Mouse (Mus musculus) spleen, adult 12 weeks (tissue): ENCODE measurements around the gene Sdk1.

Experiments used
- DNase-seq: peaks from one replicate; pipeline ENCODE4 v3.0.0; 2022; ENCODE audit warnings: low spot score

The Sdk1 gene

DNA sequence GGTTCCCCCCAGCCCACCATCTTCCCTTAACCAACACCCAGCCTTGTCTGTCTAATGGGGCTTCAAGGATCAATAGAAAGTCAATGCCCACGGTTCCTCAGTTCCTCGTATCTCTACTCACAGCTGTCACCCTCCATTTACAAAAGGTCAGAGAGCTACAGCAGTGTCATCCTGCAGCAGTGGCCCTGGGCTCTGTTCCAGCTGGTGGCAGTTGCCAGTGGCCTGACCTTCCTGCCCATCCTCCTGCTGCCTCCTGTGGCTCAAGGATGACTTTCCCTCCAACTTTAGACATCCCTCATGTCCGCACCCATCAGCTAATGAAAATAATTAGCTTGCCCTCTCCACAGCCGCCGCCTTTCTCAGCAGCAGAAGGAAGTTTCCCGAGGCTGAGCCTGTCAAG, 759.8 kb downstream of the Sdk1 start:
- DNase-seq: no peak

DNA sequence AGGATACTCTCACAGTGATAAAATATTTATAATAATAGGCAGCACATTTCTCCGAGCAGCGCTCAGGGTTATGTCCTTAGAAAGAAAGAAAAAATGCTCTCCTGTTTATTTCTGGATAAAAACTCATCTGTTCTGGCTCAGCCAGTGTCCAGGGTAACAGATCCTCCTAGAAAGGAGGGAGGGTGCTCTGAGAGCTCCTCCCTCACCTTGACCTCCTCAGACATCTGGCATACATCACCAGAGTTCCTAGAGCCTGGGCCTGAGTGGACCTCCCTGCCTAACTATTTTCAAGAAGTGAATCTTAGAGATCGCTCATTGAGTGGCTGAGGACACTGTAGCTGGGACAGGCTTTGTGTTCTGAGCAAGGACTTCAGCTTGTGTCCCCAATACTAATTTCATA, 760.7 kb downstream of the Sdk1 start:
- DNase-seq: no peak

- no peak for DNase-seq
Measured at GRCm38 (mm10) chr5:142010189-142010588, 768.9 kb downstream of the Sdk1 start.

- DNase-seq: no peak
Measured at GRCm38 (mm10) chr5:142017001-142017400, 775.7 kb downstream of the Sdk1 start.

DNA sequence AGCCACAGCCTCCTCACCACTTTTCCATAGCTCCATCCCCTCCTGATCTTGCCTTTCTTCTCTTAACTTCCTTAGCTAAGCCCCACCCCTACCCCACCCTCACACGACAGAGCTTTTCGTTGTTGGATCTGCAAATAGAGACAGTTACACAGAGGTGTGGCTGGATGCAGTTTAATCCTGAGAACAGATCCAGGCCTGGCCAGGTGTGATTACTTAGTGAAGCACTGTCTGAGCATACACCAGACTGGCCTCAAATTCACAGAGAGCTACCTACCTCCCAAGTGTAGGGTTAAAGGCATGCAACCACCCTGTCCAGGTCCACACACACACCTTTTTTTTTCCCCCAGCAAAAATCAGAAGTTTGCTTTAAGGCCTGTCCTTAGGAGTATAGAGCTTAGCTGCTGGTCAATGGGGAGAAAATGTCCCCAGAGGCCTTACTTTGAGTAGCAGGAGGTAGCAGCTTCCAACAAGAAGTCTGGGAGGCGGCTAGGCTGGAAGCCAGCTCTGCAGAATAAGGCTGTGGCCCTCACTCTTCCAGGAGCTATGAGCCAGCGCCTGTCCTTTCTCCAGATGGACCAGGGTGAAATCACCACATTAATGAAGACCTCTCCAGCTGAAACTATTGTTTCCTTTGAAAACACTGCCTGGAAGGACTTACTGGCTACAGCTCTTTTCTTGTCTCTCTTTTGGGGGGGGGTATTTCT, 781.7 kb downstream of the Sdk1 start:
- DNase-seq: no peak

GRCm38 (mm10) chr5:142024448-142024847, 783.2 kb downstream of the Sdk1 start:
- DNase-seq: no peak

DNA sequence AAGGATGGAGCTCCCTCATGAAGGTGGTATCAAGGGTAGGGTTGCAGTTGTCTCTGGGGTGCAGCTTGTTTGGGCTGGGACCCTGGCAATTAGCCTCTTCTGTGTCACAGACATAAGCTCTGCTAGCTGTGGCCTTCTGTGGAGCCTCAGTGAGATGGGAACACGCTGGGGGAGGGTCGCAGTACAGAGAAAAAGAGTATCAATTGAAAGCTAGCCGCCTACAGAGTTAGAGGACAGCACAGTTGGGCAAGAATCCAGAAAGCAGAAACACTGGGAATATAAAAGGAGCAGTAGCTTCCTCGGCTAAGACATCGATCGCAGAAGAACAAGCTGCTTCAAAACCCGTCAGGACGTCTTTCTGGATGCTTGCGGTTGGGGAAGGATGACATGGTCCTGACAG, 795.2 kb downstream of the Sdk1 start:
- DNase-seq: no peak

DNA sequence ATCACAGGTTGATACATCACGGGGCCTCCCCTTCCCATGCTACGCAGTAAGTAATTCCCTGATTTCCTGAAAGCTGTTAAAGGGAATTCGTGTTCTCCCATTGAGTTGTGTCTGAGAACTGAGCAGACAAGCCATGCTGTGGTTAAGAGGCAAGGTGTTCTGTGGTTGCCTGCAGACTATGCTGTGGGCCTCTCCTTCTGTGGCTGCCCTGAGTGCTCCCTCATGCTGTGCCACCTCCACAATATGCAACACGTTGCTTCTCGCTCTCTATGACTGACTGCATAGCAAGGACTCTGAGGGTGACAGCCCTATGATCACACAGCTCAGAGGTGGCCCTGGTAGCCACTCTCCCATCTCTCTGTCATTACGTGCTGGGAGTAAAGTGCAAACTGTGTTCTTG, 797.9 kb downstream of the Sdk1 start:
- no peak for DNase-seq

DNA sequence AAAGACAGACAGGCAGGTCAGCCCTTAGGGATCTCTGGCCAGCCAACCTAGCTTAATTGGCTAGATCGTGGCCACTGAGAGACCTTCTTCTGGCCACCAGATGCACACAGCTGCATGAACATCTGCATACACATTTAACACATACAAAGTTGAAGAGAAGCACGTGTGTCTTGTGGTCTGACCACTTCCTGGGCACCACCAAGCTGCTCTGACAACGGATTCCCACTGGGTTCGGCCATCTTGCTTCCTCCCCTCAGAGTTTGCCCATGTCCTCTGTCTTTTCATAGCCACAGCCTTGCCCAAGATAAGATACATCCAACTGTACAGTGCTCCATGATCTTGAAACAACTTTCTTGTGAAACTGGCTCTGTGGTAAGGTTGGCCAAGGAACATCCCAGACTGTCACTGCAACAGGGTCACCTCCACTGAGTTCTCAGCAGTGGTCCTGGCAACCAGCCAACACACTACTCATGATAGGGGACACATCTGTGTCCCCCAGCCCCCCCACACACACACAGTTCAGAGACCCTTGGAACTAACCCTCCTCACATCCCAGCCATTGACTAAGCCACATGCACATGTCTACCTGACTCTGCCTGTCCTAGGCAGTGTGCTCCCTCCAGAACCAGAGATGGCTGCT, 798.7 kb downstream of the Sdk1 start:
- no peak for DNase-seq

DNA sequence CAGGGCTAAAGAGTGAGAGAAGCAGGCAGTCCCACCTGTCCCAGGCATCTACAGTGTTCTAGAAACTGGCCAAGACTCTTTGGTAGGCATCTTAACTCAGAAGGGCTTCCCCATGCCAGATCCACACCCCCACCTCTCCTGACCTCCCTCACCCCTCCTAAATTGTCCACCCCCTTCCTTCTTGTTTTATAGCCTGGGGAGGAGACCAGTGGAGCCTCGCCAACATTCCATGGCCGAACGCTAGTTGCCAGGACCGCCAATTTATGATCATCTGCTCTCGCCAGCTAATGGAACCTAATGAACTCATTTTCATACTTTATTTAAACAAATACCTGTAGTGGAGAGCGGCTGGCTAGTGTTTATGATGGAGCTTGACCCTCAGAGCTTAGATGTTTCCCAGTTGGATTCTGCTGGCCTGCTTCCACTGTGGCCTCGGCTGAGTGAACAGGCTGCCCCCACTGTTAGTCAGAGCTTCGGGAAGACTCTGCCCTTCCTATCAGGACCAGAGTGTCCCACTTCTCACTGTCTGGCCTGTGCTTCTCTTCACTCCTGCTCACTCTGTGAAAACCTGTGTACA, 800.0 kb downstream of the Sdk1 start:
- no peak for DNase-seq

DNA sequence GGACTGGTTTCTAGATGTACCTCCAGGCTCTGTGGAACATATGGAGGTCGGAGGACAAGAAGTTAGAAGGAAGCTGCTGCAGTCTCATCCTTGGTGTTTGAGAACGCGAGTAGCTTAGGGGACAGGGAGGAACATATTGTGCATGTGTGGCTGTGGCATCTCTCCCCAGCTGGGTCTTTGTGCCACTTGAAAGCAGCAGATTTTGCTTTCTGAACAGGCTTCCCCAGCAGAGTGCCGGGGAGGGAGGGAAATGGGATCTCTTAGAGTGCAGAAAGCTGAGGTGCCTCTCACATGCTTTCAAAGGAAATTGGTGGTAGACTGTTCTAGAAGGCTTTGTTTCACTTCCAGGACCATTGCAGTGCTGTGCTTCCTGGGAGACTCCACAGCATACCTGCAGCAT, 820.5 kb downstream of the Sdk1 start:
- no peak for DNase-seq

DNA sequence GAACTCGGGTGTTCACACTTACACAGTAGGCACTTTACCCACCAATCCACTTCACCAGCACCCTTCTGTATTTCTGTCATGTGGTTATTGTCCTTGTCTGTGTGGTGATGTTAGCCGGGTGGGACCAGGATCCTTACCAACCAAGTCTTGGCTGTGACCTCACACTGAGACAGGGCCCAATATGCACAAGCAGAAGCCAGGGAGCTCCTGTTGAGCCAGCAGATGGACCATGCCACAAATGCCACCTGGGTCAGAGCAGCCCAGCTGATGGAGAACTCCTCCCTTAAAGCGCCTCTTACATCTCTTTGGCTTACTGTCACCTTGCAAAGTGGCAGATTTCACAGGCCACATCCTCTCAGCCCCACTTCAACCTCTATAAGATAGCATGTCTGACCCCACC, 830.0 kb downstream of the Sdk1 start:
- no peak for DNase-seq

DNA sequence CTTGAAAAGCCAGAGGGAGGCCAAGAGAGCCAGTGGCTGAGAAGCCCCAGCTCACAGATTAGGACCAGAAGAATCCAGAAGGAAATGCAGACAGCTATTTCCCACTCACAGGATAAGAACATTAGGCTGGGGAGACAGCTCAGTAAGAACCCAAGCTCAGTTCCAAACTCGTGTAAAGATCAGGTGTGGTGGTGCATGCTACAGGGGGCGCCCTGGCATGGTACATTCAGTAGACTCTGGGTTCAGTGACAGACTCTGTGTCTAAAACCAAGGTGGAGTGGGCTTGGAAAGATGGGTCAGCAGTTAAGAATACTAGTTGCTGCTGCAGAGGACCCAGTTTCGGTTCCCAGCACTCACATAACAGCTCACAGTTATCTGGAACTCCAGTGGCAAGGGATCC, 832.6 kb downstream of the Sdk1 start:
- no peak for DNase-seq

- no peak for DNase-seq
Measured at GRCm38 (mm10) chr5:142074561-142075500, 833.5 kb downstream of the Sdk1 start.

DNA sequence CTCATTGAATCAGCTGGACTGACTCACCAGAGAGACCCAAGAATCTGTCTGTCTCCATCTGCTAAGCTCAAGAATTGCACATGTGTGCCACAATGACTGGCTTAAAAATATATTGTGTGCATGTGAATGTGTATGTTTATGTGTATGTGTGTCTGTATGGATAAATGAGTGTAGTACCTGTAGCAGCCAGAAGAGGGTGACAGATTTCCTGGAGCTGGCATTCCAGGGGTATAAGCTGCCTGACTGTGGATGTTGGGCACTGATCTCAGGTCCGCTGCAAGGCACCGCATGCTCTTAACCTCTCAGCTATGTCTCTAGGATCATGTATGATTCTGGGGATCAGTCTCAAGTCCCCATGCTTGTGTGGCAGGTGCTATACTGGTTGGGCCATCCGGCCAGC, 839.4 kb downstream of the Sdk1 start:
- no peak for DNase-seq

GRCm38 (mm10) chr5:142081076-142081475, 839.8 kb downstream of the Sdk1 start:
- DNase-seq: no peak

- no peak for DNase-seq
Measured at GRCm38 (mm10) chr5:142096377-142096841, 855.1 kb downstream of the Sdk1 start.

DNA sequence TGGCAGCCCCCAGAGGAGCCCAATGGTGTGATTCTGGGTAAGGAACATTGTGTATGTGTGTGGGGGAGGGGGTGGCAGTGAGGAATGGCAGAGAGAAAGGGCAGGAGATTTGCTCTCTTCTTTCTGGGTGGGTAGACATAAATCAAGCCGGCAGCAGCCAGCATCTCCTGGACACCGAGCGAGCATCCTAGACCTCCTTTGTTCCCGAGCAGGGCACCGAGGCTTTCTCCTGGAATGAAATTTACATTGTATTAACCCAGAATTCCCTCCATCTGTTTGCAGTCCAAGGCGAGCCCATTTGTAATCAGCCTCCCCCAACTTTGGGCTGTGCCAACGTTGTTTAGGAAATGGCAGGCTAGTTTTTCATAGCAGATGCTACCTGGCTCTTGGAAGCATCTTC, 858.9 kb downstream of the Sdk1 start:
- DNase-seq: no peak

DNA sequence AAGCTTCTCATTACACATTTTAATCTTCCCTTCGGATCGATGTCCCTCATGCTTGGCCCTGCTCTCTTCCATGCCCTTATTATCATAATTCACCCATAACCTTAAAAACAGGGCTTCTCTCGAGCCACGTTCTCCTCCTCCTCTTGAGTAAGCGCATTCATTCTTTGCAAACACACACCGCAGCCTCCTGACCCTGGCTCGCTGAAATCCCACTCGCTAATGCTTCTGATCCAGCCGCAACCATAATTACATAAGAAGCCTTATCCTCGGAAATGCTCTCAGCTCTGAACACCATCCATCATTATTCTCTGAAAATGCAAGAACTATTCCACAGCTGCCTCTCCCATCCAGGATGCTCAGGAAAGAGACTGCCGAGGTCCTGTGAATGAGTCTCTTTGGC, 866.1 kb downstream of the Sdk1 start:
- no peak for DNase-seq

DNA sequence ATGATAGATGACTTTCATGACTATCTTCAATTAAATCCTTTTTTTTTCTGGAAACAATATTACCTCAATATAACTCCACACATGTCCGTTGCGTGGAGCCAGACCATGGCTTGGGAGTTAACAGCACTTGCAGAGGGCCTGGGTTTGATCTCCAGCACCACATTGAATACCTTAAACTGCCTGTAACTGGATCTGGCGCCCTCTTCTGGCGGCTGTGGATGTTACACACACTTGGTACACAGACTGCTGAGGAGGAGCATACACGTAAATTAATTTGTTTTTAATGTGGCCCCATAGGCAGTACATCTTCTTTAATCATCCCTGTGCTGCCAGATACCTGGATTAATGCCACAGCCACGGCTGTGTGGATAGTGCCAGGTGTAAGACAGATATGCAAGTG, 870.7 kb downstream of the Sdk1 start:
- DNase-seq: no peak

GRCm38 (mm10) chr5:142113210-142114175, 872.2 kb downstream of the Sdk1 start:
- DNase-seq: no peak
